Mouse (Mus musculus): ENCODE measurements around the gene Clpx. TPM values are rescaled to one million over a fixed set of nuclear protein-coding genes. Genes with fewer than 3 reads are reported as not detected.

The Clpx gene
- total and polyA plus RNA-seq, 3 experiments, result 14.0 to 64.9 (median 41.9) TPM

DNA sequence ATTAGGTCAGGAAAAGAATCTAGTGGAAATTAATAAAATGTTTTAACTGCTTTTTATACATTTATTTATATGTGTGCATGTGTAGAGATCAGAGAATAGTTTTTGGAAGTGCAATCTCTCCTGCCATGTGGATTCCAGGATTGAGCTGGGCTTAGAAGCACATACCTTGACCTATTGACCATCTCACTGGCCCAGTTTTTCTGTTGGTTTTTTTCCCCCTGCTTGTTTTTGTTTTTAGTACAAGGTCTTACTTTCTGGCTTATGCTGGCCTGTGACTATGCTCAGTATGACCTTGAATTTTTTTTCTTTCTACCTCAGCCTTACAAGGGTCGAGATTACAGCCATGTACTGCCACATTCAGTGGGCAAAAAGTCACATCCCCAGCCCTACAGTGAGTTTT lies 14.0 kb downstream of the Clpx start:
- Histone ChIP-seq H3K4me1 (ENCODE audit: insufficient read depth, low read depth, low read length) (no peaks in the 10 kb centered on the region), H3K36me3 (replicated peaks) (peaks cover 76% of the 10 kb centered on the region), H3K27me3 (ENCODE audit: insufficient read depth, low read length) (no peaks in the 10 kb centered on the region), H3K9me3 (replicated peaks) (no peaks in the 10 kb centered on the region), H3K4me3 (ENCODE audit: low read depth, low read length) (no peak overlapping the region)
- TF ChIP-seq GATA1 (IDR thresholded peaks at IDR 0.05; ENCODE audit: borderline replicate concordance, low read length) (no peak), GATA2 (IDR thresholded peaks at IDR 0.05; ENCODE audit: borderline replicate concordance, low read depth, low read length) (no peak)
- no peak for DNase-seq (ENCODE audit: low spot score)
- ATAC-seq (ENCODE audit: extremely low read depth, insufficient number of reproducible peaks, low FRiP score, poor library complexity, severe bottlenecking), result no peak

DNA sequence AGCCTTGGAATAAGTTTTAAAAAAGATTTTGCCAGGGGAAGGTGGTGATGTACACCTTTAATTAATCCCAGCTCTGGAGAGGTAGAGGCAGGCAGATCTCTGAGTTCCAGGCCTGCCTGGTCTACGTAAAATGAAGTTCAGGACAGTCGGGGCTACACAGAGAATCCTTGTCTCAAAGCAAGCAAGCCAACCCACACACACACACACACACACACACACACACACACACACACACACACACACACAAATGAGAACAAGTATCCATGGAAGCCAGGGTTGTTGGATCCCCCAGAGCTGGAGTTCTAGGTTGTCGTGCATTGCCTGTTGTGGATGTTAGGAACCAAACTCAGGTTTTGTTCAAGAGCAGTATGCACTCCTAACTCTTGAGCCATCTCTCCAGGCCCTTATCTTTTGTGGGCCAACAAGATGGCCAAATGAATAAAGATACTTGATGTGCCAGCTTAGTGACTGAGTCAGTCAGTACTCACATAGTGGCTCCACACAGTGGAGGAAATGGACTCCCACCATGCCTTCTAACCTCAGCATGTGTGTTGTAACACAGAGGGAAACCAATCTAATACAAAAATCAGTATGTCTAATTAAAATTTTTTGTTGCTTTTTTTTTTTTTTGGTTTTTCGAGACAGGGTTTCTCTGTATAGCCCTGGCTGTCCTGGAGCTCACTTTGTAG lies 18.8 kb downstream of the Clpx start:
- peaks cover 72% of the 10 kb centered on the region for H3K36me3 ChIP-seq (replicated peaks)
- DNase-seq (ENCODE audit: low spot score), result no peak
- no peak for ATAC-seq (ENCODE audit: extremely low read depth, insufficient number of reproducible peaks, low FRiP score, poor library complexity, severe bottlenecking)
- H3K27me3 ChIP-seq (ENCODE audit: insufficient read depth, low read length), result no peaks in the 10 kb centered on the region
- no peaks in the 10 kb centered on the region for H3K9me3 ChIP-seq (replicated peaks)
- H3K4me1 ChIP-seq (ENCODE audit: insufficient read depth, low read depth, low read length), result no peaks in the 10 kb centered on the region
- H3K4me3 ChIP-seq (ENCODE audit: low read depth, low read length), result no peak overlapping the region
- no peak for TF ChIP-seq GATA2 (IDR thresholded peaks at IDR 0.05; ENCODE audit: borderline replicate concordance, low read depth, low read length)
- no peak for TF ChIP-seq CTCF (IDR thresholded peaks at IDR 0.05; ENCODE audit: low read depth, low read length)
- no peak for TF ChIP-seq GATA1 (IDR thresholded peaks at IDR 0.05; ENCODE audit: borderline replicate concordance, low read length)
- no peak for TF ChIP-seq POLR2AphosphoS5 (IDR thresholded peaks at IDR 0.05; ENCODE audit: insufficient replicate concordance, low read depth, low read length)
- no peak for TF ChIP-seq TAL1 (conservative IDR thresholded peaks at IDR 0.05; ENCODE audit: low read depth, low read length)

- H3K9me3 ChIP-seq (replicated peaks), result no peaks in the 10 kb centered on the region
- H3K27me3 ChIP-seq (ENCODE audit: insufficient read depth, low read length), result no peaks in the 10 kb centered on the region
- ATAC-seq (ENCODE audit: extremely low read depth, insufficient number of reproducible peaks, low FRiP score, poor library complexity, severe bottlenecking), result no peak
- DNase-seq (ENCODE audit: low spot score), result no peak
- peaks cover 71% of the 10 kb centered on the region for H3K36me3 ChIP-seq (replicated peaks)
- TF ChIP-seq GATA2 (IDR thresholded peaks at IDR 0.05; ENCODE audit: borderline replicate concordance, low read depth, low read length), result no peak
- TF ChIP-seq CTCF (IDR thresholded peaks at IDR 0.05; ENCODE audit: low read depth, low read length), result no peak
- no peak for TF ChIP-seq TAL1 (conservative IDR thresholded peaks at IDR 0.05; ENCODE audit: low read depth, low read length)
- TF ChIP-seq POLR2AphosphoS5 (IDR thresholded peaks at IDR 0.05; ENCODE audit: insufficient replicate concordance, low read depth, low read length), result no peak
- no peak for TF ChIP-seq GATA1 (IDR thresholded peaks at IDR 0.05; ENCODE audit: borderline replicate concordance, low read length)
- H3K4me1 ChIP-seq (ENCODE audit: insufficient read depth, low read depth, low read length), result no peaks in the 10 kb centered on the region
- H3K4me3 ChIP-seq (ENCODE audit: low read depth, low read length), result no peak overlapping the region
These were observed 19.8 kb downstream of the Clpx start for GRCm38 (mm10) chr9:65313846-65314245.

DNA sequence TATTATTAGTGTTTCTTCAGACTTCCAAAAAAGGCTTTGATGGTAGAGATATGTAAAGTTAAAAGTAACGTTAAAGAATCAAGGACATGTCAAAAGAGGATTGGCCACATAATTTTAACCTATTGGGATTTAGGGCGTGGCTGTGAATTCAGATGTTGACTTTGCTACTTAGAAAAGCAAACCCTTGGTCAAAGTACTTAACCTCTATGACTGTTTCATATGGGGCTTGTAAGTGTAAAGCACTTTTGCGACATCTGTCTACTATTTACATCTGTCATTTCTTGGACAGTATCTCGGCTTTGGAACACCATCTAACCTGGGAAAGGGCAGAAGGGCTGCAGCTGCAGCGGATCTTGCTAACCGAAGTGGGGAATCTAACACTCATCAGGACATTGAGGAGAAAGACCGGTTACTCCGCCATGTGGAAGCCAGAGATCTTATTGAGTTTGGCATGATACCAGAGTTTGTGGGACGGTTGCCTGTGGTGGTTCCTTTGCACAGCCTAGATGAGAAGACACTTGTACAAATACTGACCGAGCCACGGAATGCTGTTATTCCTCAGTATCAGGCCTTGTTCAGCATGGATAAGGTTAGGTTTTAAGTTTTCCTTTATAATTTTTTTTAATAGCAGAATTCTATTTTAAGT lies 28.3 kb downstream of the Clpx start:
- TF ChIP-seq POLR2AphosphoS5 (IDR thresholded peaks at IDR 0.05; ENCODE audit: insufficient replicate concordance, low read depth, low read length) (no peak), CTCF (IDR thresholded peaks at IDR 0.05; ENCODE audit: low read depth, low read length) (no peak), GATA1 (IDR thresholded peaks at IDR 0.05; ENCODE audit: borderline replicate concordance, low read length) (no peak), GATA2 (IDR thresholded peaks at IDR 0.05; ENCODE audit: borderline replicate concordance, low read depth, low read length) (no peak), TAL1 (conservative IDR thresholded peaks at IDR 0.05; ENCODE audit: low read depth, low read length) (no peak)
- Histone ChIP-seq H3K36me3 (replicated peaks) (peaks cover 79% of the 10 kb centered on the region), H3K4me3 (ENCODE audit: low read depth, low read length) (no peak overlapping the region), H3K9me3 (replicated peaks) (no peaks in the 10 kb centered on the region), H3K4me1 (ENCODE audit: insufficient read depth, low read depth, low read length) (no peaks in the 10 kb centered on the region), H3K27me3 (ENCODE audit: insufficient read depth, low read length) (no peaks in the 10 kb centered on the region)
- ATAC-seq (ENCODE audit: extremely low read depth, insufficient number of reproducible peaks, low FRiP score, poor library complexity, severe bottlenecking), result no peak
- no peak for DNase-seq (ENCODE audit: low spot score)

- Histone ChIP-seq H3K27me3 (ENCODE audit: insufficient read depth, low read length) (no peaks in the 10 kb centered on the region), H3K36me3 (replicated peaks) (peaks cover 76% of the 10 kb centered on the region), H3K4me3 (ENCODE audit: low read depth, low read length) (no peak overlapping the region), H3K4me1 (ENCODE audit: insufficient read depth, low read depth, low read length) (no peaks in the 10 kb centered on the region), H3K9me3 (replicated peaks) (no peaks in the 10 kb centered on the region)
- DNase-seq (ENCODE audit: low spot score) (no peak), ATAC-seq (ENCODE audit: extremely low read depth, insufficient number of reproducible peaks, low FRiP score, poor library complexity, severe bottlenecking) (no peak)
- TF ChIP-seq TAL1 (conservative IDR thresholded peaks at IDR 0.05; ENCODE audit: low read depth, low read length) (no peak), CTCF (IDR thresholded peaks at IDR 0.05; ENCODE audit: low read depth, low read length) (no peak), GATA2 (IDR thresholded peaks at IDR 0.05; ENCODE audit: borderline replicate concordance, low read depth, low read length) (no peak), GATA1 (IDR thresholded peaks at IDR 0.05; ENCODE audit: borderline replicate concordance, low read length) (no peak), POLR2AphosphoS5 (IDR thresholded peaks at IDR 0.05; ENCODE audit: insufficient replicate concordance, low read depth, low read length) (no peak)
These were observed 31.9 kb downstream of the Clpx start for GRCm38 (mm10) chr9:65325971-65326370.

- ATAC-seq (ENCODE audit: extremely low read depth, insufficient number of reproducible peaks, low FRiP score, poor library complexity, severe bottlenecking), result no peak
- Histone ChIP-seq H3K9me3 (replicated peaks) (no peaks in the 10 kb centered on the region), H3K4me3 (ENCODE audit: low read depth, low read length) (no peak overlapping the region), H3K27me3 (ENCODE audit: insufficient read depth, low read length) (no peaks in the 10 kb centered on the region), H3K36me3 (replicated peaks) (peaks cover 76% of the 10 kb centered on the region), H3K4me1 (ENCODE audit: insufficient read depth, low read depth, low read length) (no peaks in the 10 kb centered on the region)
- TF ChIP-seq GATA2 (IDR thresholded peaks at IDR 0.05; ENCODE audit: borderline replicate concordance, low read depth, low read length) (no peak), CTCF (IDR thresholded peaks at IDR 0.05; ENCODE audit: low read depth, low read length) (no peak), TAL1 (conservative IDR thresholded peaks at IDR 0.05; ENCODE audit: low read depth, low read length) (no peak), GATA1 (IDR thresholded peaks at IDR 0.05; ENCODE audit: borderline replicate concordance, low read length) (no peak), POLR2AphosphoS5 (IDR thresholded peaks at IDR 0.05; ENCODE audit: insufficient replicate concordance, low read depth, low read length) (no peak)
- no peak for DNase-seq (ENCODE audit: low spot score)
These were observed 33.3 kb downstream of the Clpx start for GRCm38 (mm10) chr9:65327371-65327770.
